Mouse (Mus musculus): Measurements from ENCODE around the gene Dnajc30. TPM values are rescaled to one million over a fixed set of nuclear protein-coding genes. Genes with fewer than 3 reads are reported as not detected.

Gene Dnajc30
- polyA plus RNA-seq, 1 experiment from 2014 or later, result 18.1 TPM

GRCm38 (mm10) chr5:135109976-135110375, 46.0 kb downstream of the Dnajc30 start:
- Histone ChIP-seq H3K27ac (no peak overlapping the region), H3K36me3 (ENCODE audit: inconsistent target) (no peaks in the 10 kb centered on the region)
- 45% methylated on average over 6 of the region's 6 CpGs for WGBS (ENCODE audit: missing documents)

DNA sequence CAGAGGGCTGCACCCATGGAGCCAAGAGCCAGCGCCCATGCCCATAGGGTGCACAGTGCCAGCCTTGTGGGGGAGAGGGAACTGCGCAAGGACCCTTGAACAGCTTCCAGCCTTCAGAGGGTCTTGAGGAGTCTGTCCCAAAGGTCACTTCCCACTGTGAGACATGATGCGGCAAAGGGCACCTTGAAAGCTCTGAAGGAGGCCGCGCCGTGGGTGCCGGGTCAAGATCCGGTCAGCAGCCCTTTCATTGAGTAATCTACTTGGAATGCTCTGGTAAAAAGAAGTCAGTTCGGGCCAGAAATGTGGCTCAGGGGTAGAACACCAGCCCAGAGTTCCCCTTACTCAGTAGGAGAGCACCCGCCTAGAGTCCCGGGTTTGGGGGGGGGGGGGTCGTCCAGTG, 49.8 kb downstream of the Dnajc30 start:
- H3K27ac ChIP-seq, result no peak overlapping the region
- no peaks in the 10 kb centered on the region for H3K36me3 ChIP-seq (ENCODE audit: inconsistent target)
- H3K79me2 ChIP-seq (ENCODE audit: inconsistent target), result no peaks in the 10 kb centered on the region
- WGBS (ENCODE audit: missing documents), result 88% methylated on average over 12 of the region's 12 CpGs
- H3K4me3 ChIP-seq (ENCODE audit: inconsistent target), result no peak overlapping the region

More at GRCm38 (mm10) chr5:135109976-135110375, 46.0 kb downstream of the Dnajc30 start:
- no peaks in the 10 kb centered on the region for H3K79me2 ChIP-seq (ENCODE audit: inconsistent target)
- H3K4me3 ChIP-seq (ENCODE audit: inconsistent target), result no peak overlapping the region

DNA sequence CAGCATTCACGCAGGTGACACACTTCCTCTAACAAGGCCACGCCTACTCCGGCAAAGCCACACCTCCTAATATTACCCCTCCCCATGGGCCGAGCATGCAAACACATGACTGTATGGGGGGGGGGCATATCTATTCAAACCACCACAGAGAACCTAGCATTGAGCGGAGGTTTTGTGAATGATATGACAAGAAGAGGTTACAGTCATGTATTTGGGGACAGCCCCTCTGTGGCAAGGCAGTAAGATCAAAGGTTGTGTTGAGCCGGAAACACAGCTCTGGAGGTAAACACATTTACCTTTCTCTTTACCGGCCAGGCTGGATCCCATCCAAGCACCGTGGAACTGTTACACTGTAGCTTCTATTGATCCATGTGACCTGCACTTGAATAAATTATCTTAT, 51.2 kb downstream of the Dnajc30 start:
- Histone ChIP-seq H3K4me3 (ENCODE audit: inconsistent target) (no peak overlapping the region), H3K27ac (no peak overlapping the region), H3K79me2 (ENCODE audit: inconsistent target) (no peaks in the 10 kb centered on the region), H3K36me3 (ENCODE audit: inconsistent target) (no peaks in the 10 kb centered on the region)
- 58% methylated on average over 8 of the region's 8 CpGs for WGBS (ENCODE audit: missing documents)

Other genes starting within 250 kb of the Dnajc30 start
- gene Tmem270, start 157.5 kb upstream of the Dnajc30 start, polyA plus RNA-seq (2018), result not detected in 3 replicates
- gene Cldn13, start 148.7 kb upstream of the Dnajc30 start, polyA plus RNA-seq (2018), result not detected in 3 replicates
- gene Mettl27, start 131.8 kb upstream of the Dnajc30 start, polyA plus RNA-seq (2018), result 1.6 to 3.7 TPM (median 2.0 TPM) in 3 replicates
- not detected in 3 replicates for gene Cldn4, start 117.3 kb upstream of the Dnajc30 start, polyA plus RNA-seq (2018)
- gene Cldn3, start 78.0 kb upstream of the Dnajc30 start, polyA plus RNA-seq (2018), result not detected in 3 replicates
- 9.5 to 22.6 TPM (median 12.8 TPM) in 3 replicates for gene Abhd11, start 55.0 kb upstream of the Dnajc30 start, polyA plus RNA-seq (2018)
- gene Stx1a, start 40.7 kb upstream of the Dnajc30 start, polyA plus RNA-seq (2018), result 0.26 to 0.45 TPM (median 0.36 TPM) in 3 replicates
- 26.6 to 49.6 TPM (median 28.5 TPM) in 3 replicates for gene Bud23, start 757 bp downstream of the Dnajc30 start, polyA plus RNA-seq (2018)
- 0.22 TPM in 1 of 3 replicates, not detected in the others for gene Vps37d, start 14.1 kb downstream of the Dnajc30 start, polyA plus RNA-seq (2018)
- not detected in 3 replicates for gene Mlxipl, start 25.7 kb downstream of the Dnajc30 start, polyA plus RNA-seq (2018)
- gene Tbl2, start 85.5 kb downstream of the Dnajc30 start, polyA plus RNA-seq (2018), result 2.9 to 5.8 TPM (median 3.4 TPM) in 3 replicates
- gene Bcl7b, start 104.1 kb downstream of the Dnajc30 start, polyA plus RNA-seq (2018), result 42.0 to 57.3 TPM (median 42.9 TPM) in 3 replicates
- gene Baz1b, start 123.1 kb downstream of the Dnajc30 start, polyA plus RNA-seq (2018), result 46.1 to 52.8 TPM (median 52.5 TPM) in 3 replicates
- gene Fzd9, start 187.0 kb downstream of the Dnajc30 start, polyA plus RNA-seq (2018), result not detected in 3 replicates